In the genomic region with DNA sequence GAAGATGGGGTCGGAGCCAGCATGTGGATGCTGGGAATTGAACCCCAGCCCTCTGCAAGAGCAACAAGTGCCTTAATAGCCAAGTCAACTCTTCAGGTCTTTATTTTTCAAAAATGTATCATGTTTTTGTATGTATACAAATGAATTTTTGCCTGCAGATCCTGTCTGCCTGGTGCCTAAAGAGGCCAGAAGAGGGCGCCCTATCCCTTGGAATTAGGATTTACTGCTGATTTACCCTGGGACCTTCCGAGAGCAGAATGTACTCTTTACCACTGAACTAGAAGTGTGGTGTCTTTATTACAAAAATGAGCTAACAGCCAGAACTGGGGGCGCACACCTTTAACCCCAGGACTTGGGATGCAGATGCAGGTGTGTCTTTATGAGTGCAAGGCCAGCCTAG, we compare ENCODE assay signal across 8 mouse cellular contexts. TPM values are rescaled to one million over a fixed set of nuclear protein-coding genes. Genes with fewer than 3 reads are reported as not detected.
A peak's percentile ranks its signal among the peaks of the same experiment; 100 is the strongest.
DNase-seq lines count a peak whose midpoint lies in the region; ATAC-seq and TF ChIP-seq lines count a peak whose summit lies in the region.

No protein-coding gene starts in this region.

- no peak overlapping the region for H3K4me3 ChIP-seq in midbrain, embryonic 11.5 days (ENCODE audit: low read depth, low read length)
- H3K4me3 ChIP-seq in midbrain, embryonic 16.5 days (ENCODE audit: low read depth, low read length) = no peak overlapping the region
- no peak overlapping the region for H3K4me3 ChIP-seq in forebrain, embryonic 13.5 days
- H3K4me3 ChIP-seq in liver, embryonic 11.5 days (ENCODE audit: low read depth, low read length) = no peak overlapping the region

- no peak overlapping the region for H3K27ac ChIP-seq in midbrain, embryonic 11.5 days (ENCODE audit: low read depth, low read length)
- H3K27ac ChIP-seq in midbrain, embryonic 16.5 days (ENCODE audit: low read length) = no peak overlapping the region
- no peak overlapping the region for H3K27ac ChIP-seq in forebrain, embryonic 13.5 days
- H3K27ac ChIP-seq in liver, embryonic 11.5 days (ENCODE audit: low read depth, low read length) = no peak overlapping the region

- H3K4me2 ChIP-seq in midbrain, embryonic 11.5 days = no peak overlapping the region
- no peak overlapping the region for H3K4me2 ChIP-seq in midbrain, embryonic 16.5 days (ENCODE audit: low read length)
- no peak overlapping the region for H3K4me2 ChIP-seq in forebrain, embryonic 13.5 days
- H3K4me2 ChIP-seq in liver, embryonic 11.5 days = no peak overlapping the region

- no peak overlapping the region for H3K9ac ChIP-seq in midbrain, embryonic 11.5 days (ENCODE audit: low read length)
- H3K9ac ChIP-seq in midbrain, embryonic 16.5 days (ENCODE audit: low read depth, low read length) = no peak overlapping the region
- H3K9ac ChIP-seq in forebrain, embryonic 13.5 days = no peak overlapping the region
- H3K9ac ChIP-seq in liver, embryonic 11.5 days (ENCODE audit: low read depth, low read length) = no peak overlapping the region

- H3K27me3 ChIP-seq in midbrain, embryonic 11.5 days (ENCODE audit: control insufficient read depth, insufficient read depth, low read length) = no peaks in the 10 kb centered on the region
- H3K27me3 ChIP-seq in midbrain, embryonic 16.5 days (ENCODE audit: control insufficient read depth, insufficient read depth, low read depth, low read length) = no peaks in the 10 kb centered on the region
- no peaks in the 10 kb centered on the region for H3K27me3 ChIP-seq in forebrain, embryonic 13.5 days
- no peaks in the 10 kb centered on the region for H3K27me3 ChIP-seq in liver, embryonic 11.5 days (replicated peaks; ENCODE audit: control insufficient read depth, insufficient read depth, low read length)

- H3K9me3 ChIP-seq in midbrain, embryonic 11.5 days (ENCODE audit: control insufficient read depth, low read length) = no peaks in the 10 kb centered on the region
- H3K9me3 ChIP-seq in midbrain, embryonic 16.5 days (replicated peaks; ENCODE audit: control insufficient read depth, low read length, poor library complexity, severe bottlenecking) = no peaks in the 10 kb centered on the region
- no peaks in the 10 kb centered on the region for H3K9me3 ChIP-seq in forebrain, embryonic 13.5 days (replicated peaks)
- no peaks in the 10 kb centered on the region for H3K9me3 ChIP-seq in liver, embryonic 11.5 days (ENCODE audit: control insufficient read depth, low read length)

- peak; percentile 70; the same call in 1 of the 2 replicates for TF ChIP-seq CTCF in brain, embryonic 14.5 days (IDR thresholded peaks at IDR 0.05; ENCODE audit: borderline replicate concordance, extremely low read depth, insufficient read depth, insufficient read length)

- peaks cover under 1% of the 10 kb centered on the region; the same call in 1 of the 2 replicates for H3K4me1 ChIP-seq in midbrain, embryonic 11.5 days (ENCODE audit: control insufficient read depth, insufficient read depth, low read length)
- peaks cover 9% of the 10 kb centered on the region; the same call in 1 of the 2 replicates for H3K4me1 ChIP-seq in midbrain, embryonic 16.5 days (ENCODE audit: control insufficient read depth, insufficient read depth, low read length)
- H3K4me1 ChIP-seq in forebrain, embryonic 13.5 days = peaks cover 5% of the 10 kb centered on the region
- H3K4me1 ChIP-seq in liver, embryonic 11.5 days (replicated peaks; ENCODE audit: control insufficient read depth, insufficient read depth, low read length) = no peaks in the 10 kb centered on the region

- TF ChIP-seq POLR2A in brain, embryonic 14.5 days (IDR thresholded peaks at IDR 0.05; ENCODE audit: borderline replicate concordance, extremely low read depth, insufficient read depth, insufficient read length, poor library complexity, severe bottlenecking) = no peak

- H3K36me3 ChIP-seq in midbrain, embryonic 11.5 days (ENCODE audit: control insufficient read depth, insufficient read depth, low read length) = no peaks in the 10 kb centered on the region
- H3K36me3 ChIP-seq in midbrain, embryonic 16.5 days (ENCODE audit: control insufficient read depth, insufficient read depth, low read length) = no peaks in the 10 kb centered on the region
- H3K36me3 ChIP-seq in forebrain, embryonic 13.5 days (ENCODE audit: poor library complexity, severe bottlenecking) = no peaks in the 10 kb centered on the region
- H3K36me3 ChIP-seq in liver, embryonic 11.5 days (ENCODE audit: control insufficient read depth, insufficient read depth, low read length) = no peaks in the 10 kb centered on the region

- 22% methylated on average over 4 of the region's 4 CpGs for WGBS in midbrain, embryonic 11.5 days
- 21% methylated on average over 4 of the region's 4 CpGs for WGBS in midbrain, embryonic 16.5 days
- 21% methylated on average over 4 of the region's 4 CpGs for WGBS in forebrain, embryonic 13.5 days
- WGBS in liver, embryonic 11.5 days = 23% methylated on average over 4 of the region's 4 CpGs

- DNase-seq in midbrain, embryonic 11.5 days (ENCODE audit: low spot score, missing footprints) = peak; percentile 93
- peak; percentile 82 for DNase-seq in brain, embryonic 14.5 days (ENCODE audit: low read depth)
- peak; percentile 44 to 79 for DNase-seq in kidney, adult 8-10 months
- peak; percentile 66 for DNase-seq in liver, embryonic 11.5 days (ENCODE audit: low spot score)
- peak; percentile 65 for DNase-seq in right cerebral cortex, adult 18-20 months
- peak; percentile 25 for DNase-seq in urinary bladder, postnatal 10 days (ENCODE audit: low spot score)

- ATAC-seq in midbrain, embryonic 11.5 days (ENCODE audit: low FRiP score) = peak; percentile 22; the same call in 1 of the 2 replicates
- ATAC-seq in midbrain, embryonic 16.5 days = no peak
- ATAC-seq in forebrain, embryonic 13.5 days = peak; percentile 16; the same call in 1 of the 2 replicates
- no peak for ATAC-seq in liver, embryonic 11.5 days (replicated peaks; ENCODE audit: low FRiP score)

RNA-seq across cellular contexts. Expression of a gene that starts 13.4 kb away (rescaled TPM):
- polyA plus RNA-seq in midbrain, embryonic 11.5 days (2014; fragmentation: Nextera tagmentation; extraction: Ambion mirVana) = 92.3 and 105 TPM in 2 replicates
- 45.9 and 46.5 TPM in 2 replicates for polyA plus RNA-seq in midbrain, embryonic 16.5 days (2015; fragmentation: Nextera tagmentation; extraction: Ambion mirVana)
- 2.0 and 2.3 TPM in 2 replicates for polyA plus RNA-seq in brain, embryonic 14.5 days (2012; rRNA removed)
- polyA plus RNA-seq in forebrain, embryonic 13.5 days (2015; fragmentation: Nextera tagmentation; extraction: Ambion mirVana) = 82.5 and 91.0 TPM in 2 replicates
- polyA plus RNA-seq in liver, embryonic 11.5 days (2014; fragmentation: Nextera tagmentation; extraction: Ambion mirVana) = 103 and 111 TPM in 2 replicates

RNA-seq across cellular contexts. Expression of a gene that starts 20.1 kb away (rescaled TPM):
- polyA plus RNA-seq in midbrain, embryonic 11.5 days (2014; fragmentation: Nextera tagmentation; extraction: Ambion mirVana) = 1,011 and 1,046 TPM in 2 replicates
- 449 and 518 TPM in 2 replicates for polyA plus RNA-seq in midbrain, embryonic 16.5 days (2015; fragmentation: Nextera tagmentation; extraction: Ambion mirVana)
- 405 and 455 TPM in 2 replicates for polyA plus RNA-seq in brain, embryonic 14.5 days (2012; rRNA removed)
- 830 and 894 TPM in 2 replicates for polyA plus RNA-seq in forebrain, embryonic 13.5 days (2015; fragmentation: Nextera tagmentation; extraction: Ambion mirVana)
- polyA plus RNA-seq in liver, embryonic 11.5 days (2014; fragmentation: Nextera tagmentation; extraction: Ambion mirVana) = 698 and 737 TPM in 2 replicates

Comparison
In these comparisons a context has a peak if more than half of its experiments do, and no peak if none do; other contexts are left out.
1. ATAC-seq: peak in midbrain, embryonic 11.5 days (single experiment) and forebrain, embryonic 13.5 days (single experiment); none in midbrain, embryonic 16.5 days (single experiment) and liver, embryonic 11.5 days (single experiment).
2. DNase-seq: peak in every context shown above with its lines; median percentile 93 in midbrain, embryonic 11.5 days; 82 in brain, embryonic 14.5 days; 66 in liver, embryonic 11.5 days; 65 in right cerebral cortex, adult 18-20 months; 62 in kidney, adult 8-10 months; 25 in urinary bladder, postnatal 10 days.
3. RNA of a gene that starts 13.4 kb away (polyA plus RNA-seq): 103 to 111 TPM in liver, embryonic 11.5 days, 92.3 to 105 TPM in midbrain, embryonic 11.5 days, 82.5 to 91.0 TPM in forebrain, embryonic 13.5 days and 45.9 to 46.5 TPM in midbrain, embryonic 16.5 days; 2.0 to 2.3 TPM in brain, embryonic 14.5 days; every median in the first group is over 10 times any median in the second.